Mouse (Mus musculus): ENCODE results near the gene Tgfb2. TPM values are rescaled to one million over a fixed set of nuclear protein-coding genes. Genes with fewer than 3 reads are reported as not detected.

Gene Tgfb2
- polyA plus RNA-seq, 1 experiment from 2014 or later, result 15.4 TPM

GRCm38 (mm10) chr1:186696231-186696630, 9.6 kb downstream of the Tgfb2 start:
- no peaks in the 10 kb centered on the region for H3K4me1 ChIP-seq (replicated peaks; ENCODE audit: insufficient read depth, low read length)
- DNase-seq (ENCODE audit: low spot score), result no peak
- no peaks in the 10 kb centered on the region for H3K27me3 ChIP-seq (ENCODE audit: insufficient read depth, low read length)
- H3K9ac ChIP-seq (ENCODE audit: low read depth, low read length), result no peak overlapping the region
- H3K36me3 ChIP-seq (ENCODE audit: insufficient read depth, low read length), result no peaks in the 10 kb centered on the region
- TF ChIP-seq CTCF (IDR thresholded peaks at IDR 0.05; ENCODE audit: low read depth), result no peak
- no peak overlapping the region for H3K4me2 ChIP-seq (ENCODE audit: low read length)
- H3K9me3 ChIP-seq (replicated peaks; ENCODE audit: low read length), result no peaks in the 10 kb centered on the region
- ATAC-seq (replicated peaks; ENCODE audit: low FRiP score, low read depth), result no peak
- WGBS, result 80% methylated on average over 9 of the region's 9 CpGs
- no peak overlapping the region for H3K4me3 ChIP-seq (replicated peaks; ENCODE audit: low read depth, low read length)
- H3K27ac ChIP-seq, result no peak overlapping the region

- DNase-seq (ENCODE audit: low spot score) (peak; percentile 77), ATAC-seq (replicated peaks; ENCODE audit: low FRiP score, low read depth) (no peak)
- H3K4me1 ChIP-seq (replicated peaks; ENCODE audit: insufficient read depth, low read length), result no peaks in the 10 kb centered on the region
- no peaks in the 10 kb centered on the region for H3K9me3 ChIP-seq (replicated peaks; ENCODE audit: low read length)
- H3K27ac ChIP-seq, result peak overlapping the region; percentile 61; the same call in 1 of the 2 replicates
- no peak overlapping the region for H3K9ac ChIP-seq (ENCODE audit: low read depth, low read length)
- no peak overlapping the region for H3K4me2 ChIP-seq (ENCODE audit: low read length)
- WGBS, result 50% methylated on average over 4 of the region's 4 CpGs
- H3K36me3 ChIP-seq (ENCODE audit: insufficient read depth, low read length), result no peaks in the 10 kb centered on the region
- no peak overlapping the region for H3K4me3 ChIP-seq (replicated peaks; ENCODE audit: low read depth, low read length)
- TF ChIP-seq CTCF (IDR thresholded peaks at IDR 0.05; ENCODE audit: low read depth), result no peak
- no peaks in the 10 kb centered on the region for H3K27me3 ChIP-seq (ENCODE audit: insufficient read depth, low read length)
Observed at GRCm38 (mm10) chr1:186695361-186695760, 10.4 kb downstream of the Tgfb2 start.

- DNase-seq (ENCODE audit: low spot score) (no peak), ATAC-seq (replicated peaks; ENCODE audit: low FRiP score, low read depth) (no peak)
- 91% methylated on average over 4 of the region's 4 CpGs for WGBS
- H3K4me2 ChIP-seq (ENCODE audit: low read length), result no peak overlapping the region
- H3K4me3 ChIP-seq (replicated peaks; ENCODE audit: low read depth, low read length), result no peak overlapping the region
- H3K4me1 ChIP-seq (replicated peaks; ENCODE audit: insufficient read depth, low read length), result no peaks in the 10 kb centered on the region
- H3K27ac ChIP-seq, result no peak overlapping the region
- no peaks in the 10 kb centered on the region for H3K27me3 ChIP-seq (ENCODE audit: insufficient read depth, low read length)
- no peak overlapping the region for H3K9ac ChIP-seq (ENCODE audit: low read depth, low read length)
- no peaks in the 10 kb centered on the region for H3K9me3 ChIP-seq (replicated peaks; ENCODE audit: low read length)
- no peaks in the 10 kb centered on the region for H3K36me3 ChIP-seq (ENCODE audit: insufficient read depth, low read length)
- peak; percentile 52 for TF ChIP-seq CTCF (IDR thresholded peaks at IDR 0.05; ENCODE audit: low read depth)
Observed at GRCm38 (mm10) chr1:186692370-186692769, 13.4 kb downstream of the Tgfb2 start.

GRCm38 (mm10) chr1:186691708-186692107, 14.1 kb downstream of the Tgfb2 start:
- Histone ChIP-seq H3K9me3 (replicated peaks; ENCODE audit: low read length) (no peaks in the 10 kb centered on the region), H3K27ac (no peak overlapping the region), H3K4me2 (ENCODE audit: low read length) (no peak overlapping the region), H3K27me3 (ENCODE audit: insufficient read depth, low read length) (no peaks in the 10 kb centered on the region), H3K36me3 (ENCODE audit: insufficient read depth, low read length) (no peaks in the 10 kb centered on the region), H3K4me1 (replicated peaks; ENCODE audit: insufficient read depth, low read length) (no peaks in the 10 kb centered on the region), H3K9ac (ENCODE audit: low read depth, low read length) (no peak overlapping the region), H3K4me3 (replicated peaks; ENCODE audit: low read depth, low read length) (no peak overlapping the region)
- ATAC-seq (replicated peaks; ENCODE audit: low FRiP score, low read depth) (no peak), DNase-seq (ENCODE audit: low spot score) (no peak)
- WGBS, result 88% methylated on average over 9 of the region's 9 CpGs
- no peak for TF ChIP-seq CTCF (IDR thresholded peaks at IDR 0.05; ENCODE audit: low read depth)

GRCm38 (mm10) chr1:186684041-186684440, 21.7 kb downstream of the Tgfb2 start:
- TF ChIP-seq CTCF (IDR thresholded peaks at IDR 0.05; ENCODE audit: low read depth), result no peak
- 68% methylated on average over 3 of the region's 3 CpGs for WGBS
- H3K27me3 ChIP-seq (ENCODE audit: insufficient read depth, low read length), result no peaks in the 10 kb centered on the region
- no peaks in the 10 kb centered on the region for H3K36me3 ChIP-seq (ENCODE audit: insufficient read depth, low read length)
- no peak overlapping the region for H3K4me3 ChIP-seq (replicated peaks; ENCODE audit: low read depth, low read length)
- H3K4me2 ChIP-seq (ENCODE audit: low read length), result no peak overlapping the region
- no peaks in the 10 kb centered on the region; the same call in 1 of the 2 replicates for H3K4me1 ChIP-seq (replicated peaks; ENCODE audit: insufficient read depth, low read length)
- no peak overlapping the region for H3K9ac ChIP-seq (ENCODE audit: low read depth, low read length)
- H3K9me3 ChIP-seq (replicated peaks; ENCODE audit: low read length), result no peaks in the 10 kb centered on the region
- no peak overlapping the region for H3K27ac ChIP-seq
- ATAC-seq (replicated peaks; ENCODE audit: low FRiP score, low read depth) (no peak), DNase-seq (ENCODE audit: low spot score) (peak; percentile 46)

GRCm38 (mm10) chr1:186682606-186683005, 23.2 kb downstream of the Tgfb2 start:
- WGBS, result 52% methylated on average over 7 of the region's 7 CpGs
- no peak for ATAC-seq (replicated peaks; ENCODE audit: low FRiP score, low read depth)
- H3K9me3 ChIP-seq (replicated peaks; ENCODE audit: low read length), result no peaks in the 10 kb centered on the region
- no peak for TF ChIP-seq CTCF (IDR thresholded peaks at IDR 0.05; ENCODE audit: low read depth)
- H3K9ac ChIP-seq (ENCODE audit: low read depth, low read length), result no peak overlapping the region
- H3K27ac ChIP-seq, result no peak overlapping the region
- no peaks in the 10 kb centered on the region for H3K27me3 ChIP-seq (ENCODE audit: insufficient read depth, low read length)
- H3K4me3 ChIP-seq (replicated peaks; ENCODE audit: low read depth, low read length), result no peak overlapping the region
- no peaks in the 10 kb centered on the region for H3K36me3 ChIP-seq (ENCODE audit: insufficient read depth, low read length)
- peak; percentile 24 for DNase-seq (ENCODE audit: low spot score)
- no peaks in the 10 kb centered on the region; the same call in 1 of the 2 replicates for H3K4me1 ChIP-seq (replicated peaks; ENCODE audit: insufficient read depth, low read length)
- no peak overlapping the region; the same call in 1 of the 2 replicates for H3K4me2 ChIP-seq (ENCODE audit: low read length)

GRCm38 (mm10) chr1:186677614-186678013, 28.2 kb downstream of the Tgfb2 start:
- ATAC-seq (replicated peaks; ENCODE audit: low FRiP score, low read depth), result no peak
- Histone ChIP-seq H3K4me1 (replicated peaks; ENCODE audit: insufficient read depth, low read length) (no peaks in the 10 kb centered on the region; the same call in 1 of the 2 replicates), H3K27ac (no peak overlapping the region), H3K36me3 (ENCODE audit: insufficient read depth, low read length) (no peaks in the 10 kb centered on the region), H3K27me3 (ENCODE audit: insufficient read depth, low read length) (no peaks in the 10 kb centered on the region), H3K9ac (ENCODE audit: low read depth, low read length) (no peak overlapping the region), H3K4me3 (replicated peaks; ENCODE audit: low read depth, low read length) (no peak overlapping the region), H3K4me2 (ENCODE audit: low read length) (no peak overlapping the region), H3K9me3 (replicated peaks; ENCODE audit: low read length) (no peaks in the 10 kb centered on the region)
- WGBS, result 78% methylated on average over 12 of the region's 12 CpGs
- TF ChIP-seq CTCF (IDR thresholded peaks at IDR 0.05; ENCODE audit: low read depth), result no peak
- DNase-seq (ENCODE audit: low spot score), result no peak
